Mouse (Mus musculus): ENCODE results near the gene Gm20897. TPM values are rescaled to one million over a fixed set of nuclear protein-coding genes. Genes with fewer than 3 reads are reported as not detected.
"Not testable (repeated sequence)": the region's sequence is repeated elsewhere in the genome, so short reads cannot be mapped to it uniquely, and the experiment has no call there.

Gm20897 gene
- not detected in 2 replicates for polyA plus RNA-seq (2015; fragmentation: Nextera tagmentation; extraction: Ambion mirVana)

DNA sequence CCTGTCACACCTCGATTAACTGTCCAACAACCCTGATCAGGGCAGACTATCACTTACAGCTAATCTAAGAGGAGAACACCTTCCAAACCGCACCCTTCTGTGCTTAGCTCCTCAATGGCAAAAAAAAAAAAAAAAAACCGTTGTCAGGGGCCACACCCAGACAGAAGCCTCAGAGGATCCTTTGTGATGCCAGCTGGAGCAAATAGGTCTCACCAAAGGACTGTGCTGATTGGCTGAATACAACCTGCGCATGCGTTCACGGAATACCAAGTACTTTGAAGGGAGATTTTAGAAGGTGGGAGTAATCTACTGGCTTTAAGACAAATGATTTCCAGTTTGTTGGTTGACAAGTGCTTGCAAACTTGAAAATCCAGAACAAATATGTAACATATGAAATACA lies at the start of gene Gm20897:
Gm20897 (minus strand) TSS at position 101 of the 400 bp plus-strand sequence.
- H3K4me2 ChIP-seq (replicated peaks; ENCODE audit: low read depth, low read length); H3K4me3 ChIP-seq (ENCODE audit: low read length); H3K36me3 ChIP-seq (ENCODE audit: insufficient read depth, low read length); H3K4me1 ChIP-seq (ENCODE audit: insufficient read depth, low read length); ATAC-seq (ENCODE audit: low FRiP score, low TSS enrichment); H3K27me3 ChIP-seq (ENCODE audit: insufficient read depth, low read length); H3K27ac ChIP-seq (ENCODE audit: low read length); H3K9me3 ChIP-seq (ENCODE audit: low read length); H3K9ac ChIP-seq (replicated peaks; ENCODE audit: low read length): not testable (repeated sequence)
- WGBS = 66% methylated on average over 3 of the region's 6 CpGs

Other genes with a start within 250 kb of the Gm20897 start
- not detected in 2 replicates for gene Gm21732, start 73.5 kb upstream of the Gm20897 start, polyA plus RNA-seq (2015; fragmentation: Nextera tagmentation; extraction: Ambion mirVana)